Mouse (Mus musculus): ENCODE results near the gene 2200002D01Rik. TPM values are rescaled to one million over a fixed set of nuclear protein-coding genes. Genes with fewer than 3 reads are reported as not detected.
A peak's percentile ranks its signal among the peaks of the same experiment; 100 is the strongest.
"Not testable (repeated sequence)": the region's sequence is repeated elsewhere in the genome, so short reads cannot be mapped to it uniquely, and the experiment has no call there.

The 2200002D01Rik gene
- total RNA-seq, 4 experiments from 2014 or later = 0.44 to 0.85 (median 0.79) TPM; not detected in 1

GRCm38 (mm10) chr7:29238019-29238967 is 10.0 kb downstream of the 2200002D01Rik start, which contains the start of gene Yif1b:
TSS of gene Yif1b (plus strand) at chr7:29238329.
- peak; percentile 97 for DNase-seq (ENCODE audit: low spot score in 2 of 2)

- DNase-seq (ENCODE audit: low spot score in 2 of 2) = not testable (repeated sequence)
Observed at GRCm38 (mm10) chr7:29237596-29237995, 10.7 kb downstream of the 2200002D01Rik start.

GRCm38 (mm10) chr7:29236593-29236992 is 11.7 kb downstream of the 2200002D01Rik start:
- no peak for DNase-seq (ENCODE audit: low spot score in 2 of 2)

GRCm38 (mm10) chr7:29234661-29235060 is 13.6 kb downstream of the 2200002D01Rik start:
- DNase-seq (ENCODE audit: low spot score in 2 of 2) = no peak

GRCm38 (mm10) chr7:29233745-29234144 is 14.5 kb downstream of the 2200002D01Rik start:
- DNase-seq (ENCODE audit: low spot score in 2 of 2) = no peak

- peak in 1 of 2 experiments; percentile 33 for DNase-seq (ENCODE audit: low spot score in 2 of 2)
Observed at GRCm38 (mm10) chr7:29232247-29233013, 15.8 kb downstream of the 2200002D01Rik start, which contains the start of gene Kcnk6. TSS of gene Kcnk6 (minus strand) at chr7:29232515.

GRCm38 (mm10) chr7:29231517-29231916 is 16.7 kb downstream of the 2200002D01Rik start:
- no peak for DNase-seq (ENCODE audit: low spot score in 2 of 2)

GRCm38 (mm10) chr7:29230560-29230959 is 17.7 kb downstream of the 2200002D01Rik start:
- no peak for DNase-seq (ENCODE audit: low spot score in 2 of 2)

GRCm38 (mm10) chr7:29228202-29228601 is 20.1 kb downstream of the 2200002D01Rik start:
- no peak for DNase-seq (ENCODE audit: low spot score in 2 of 2)

- no peak for DNase-seq (ENCODE audit: low spot score in 2 of 2)
Observed at GRCm38 (mm10) chr7:29225520-29225919, 22.7 kb downstream of the 2200002D01Rik start.

- no peak for DNase-seq (ENCODE audit: low spot score in 2 of 2)
Observed at GRCm38 (mm10) chr7:29224756-29225394, 23.4 kb downstream of the 2200002D01Rik start.

GRCm38 (mm10) chr7:29214846-29215245 is 33.4 kb downstream of the 2200002D01Rik start:
- DNase-seq (ENCODE audit: low spot score in 2 of 2) = no peak

- DNase-seq (ENCODE audit: low spot score in 2 of 2) = no peak
Observed at GRCm38 (mm10) chr7:29214236-29214635, 34.0 kb downstream of the 2200002D01Rik start.

GRCm38 (mm10) chr7:29213675-29214082 is 34.6 kb downstream of the 2200002D01Rik start, which contains the start of gene Catsperg1:
TSS of gene Catsperg1 (minus strand) at chr7:29214035.
- no peak for DNase-seq (ENCODE audit: low spot score in 2 of 2)

- not testable (repeated sequence) for DNase-seq (ENCODE audit: low spot score in 2 of 2)
Observed at GRCm38 (mm10) chr7:29212775-29213560, 35.3 kb downstream of the 2200002D01Rik start.

- no peak for DNase-seq (ENCODE audit: low spot score in 2 of 2)
Observed at GRCm38 (mm10) chr7:29212199-29212765, 36.0 kb downstream of the 2200002D01Rik start.

- peak; percentile 91 to 92 for DNase-seq (ENCODE audit: low spot score in 2 of 2)
Observed at GRCm38 (mm10) chr7:29211415-29212198, 36.7 kb downstream of the 2200002D01Rik start.

- DNase-seq (ENCODE audit: low spot score in 2 of 2) = peak in 1 of 2 experiments; percentile 45
Observed at GRCm38 (mm10) chr7:29211013-29211412, 37.3 kb downstream of the 2200002D01Rik start.

GRCm38 (mm10) chr7:29202577-29202976 is 45.7 kb downstream of the 2200002D01Rik start:
- no peak for DNase-seq (ENCODE audit: low spot score in 2 of 2)

Data from gastrocnemius, adult 8-10 months (tissue).